12 mouse cellular contexts compared by ENCODE assay signal in genomic region chr3:85465283-85466025, GRCm38 (mm10).
A peak's percentile ranks its signal among the peaks of the same experiment; 100 is the strongest.
DNase-seq lines count a peak whose midpoint lies in the region; ATAC-seq lines count a peak whose summit lies in the region.
"Had no signal": no experiment of that assay in that cellular context is flagged by ENCODE, and none has a peak within 500 bp of the region (broad histone marks: within the 10 kb centered on the region; RNA-seq: fewer than 3 reads in every experiment).

No protein-coding gene starts in this region.

- H3K27ac ChIP-seq in heart, embryonic 11.5 days (ENCODE audit: low read depth, low read length): no peak overlapping the region
- H3K27ac ChIP-seq: gastrocnemius, adult 2 months; stomach, embryonic 15.5 days had no signal

- no peak overlapping the region for H3K4me2 ChIP-seq in heart, embryonic 11.5 days
- H3K4me2 ChIP-seq: stomach, embryonic 15.5 days had no signal

- intact Hi-C loops in gastrocnemius, postnatal 14 days (cut with DNase I; ENCODE audit: low total_unique reads): no loop called here

- no peaks in the 10 kb centered on the region for H3K9me3 ChIP-seq in heart, embryonic 11.5 days (replicated peaks; ENCODE audit: control insufficient read depth, low read length)
- H3K9me3 ChIP-seq: stomach, embryonic 15.5 days had no signal

- peak; percentile 49 for DNase-seq in cerebellum, adult 11-12 months
- no peak for DNase-seq in cerebellum, adult 8-10 months
- peak; percentile 81 for DNase-seq in layer of hippocampus, adult 11-12 months (ENCODE audit: low spot score)
- peak; percentile 81 to 91 for DNase-seq in left cerebral cortex, adult 9 months (ENCODE audit: low spot score in 2 of 2)
- peak; percentile 88 to 92 for DNase-seq in right cerebral cortex, postnatal 36 days (ENCODE audit: low spot score in 2 of 2)
- no peak for DNase-seq in gastrocnemius, postnatal 14 days
- no peak for DNase-seq in adrenal gland, postnatal 36 days
- DNase-seq: gastrocnemius, adult 2 months; lung, adult 18-20 months had no signal

- no peak overlapping the region for H3K9ac ChIP-seq in heart, embryonic 11.5 days (ENCODE audit: low read depth, low read length)
- H3K9ac ChIP-seq: stomach, embryonic 15.5 days had no signal

- 72% methylated on average over 10 of the region's 10 CpGs for WGBS in heart, embryonic 11.5 days (ENCODE audit: insufficient replicate concordance)

- no peak for ATAC-seq in heart, embryonic 11.5 days (replicated peaks; ENCODE audit: insufficient number of reproducible peaks, low FRiP score, low TSS enrichment)

- no peak overlapping the region for H3K4me3 ChIP-seq in heart, embryonic 11.5 days (ENCODE audit: low read depth, low read length)
- H3K4me3 ChIP-seq: gastrocnemius, adult 2 months; myocyte; stomach, embryonic 15.5 days had no signal

- no peaks in the 10 kb centered on the region for H3K36me3 ChIP-seq in heart, embryonic 11.5 days (ENCODE audit: control insufficient read depth, insufficient read depth, low read length)
- H3K36me3 ChIP-seq: stomach, embryonic 15.5 days had no signal

- peaks cover 4% of the 10 kb centered on the region; the same call in 1 of the 2 replicates for H3K4me1 ChIP-seq in heart, embryonic 11.5 days (ENCODE audit: control insufficient read depth, insufficient read depth, low read length)
- H3K4me1 ChIP-seq: stomach, embryonic 15.5 days had no signal

- no peaks in the 10 kb centered on the region for H3K27me3 ChIP-seq in heart, embryonic 11.5 days (ENCODE audit: control insufficient read depth, insufficient read depth, low read length)
- H3K27me3 ChIP-seq: stomach, embryonic 15.5 days had no signal

Comparison
In these comparisons a context has a peak if more than half of its experiments do, and no peak if none do; other contexts are left out.
1. DNase-seq: peak in cerebellum, adult 11-12 months (single experiment), layer of hippocampus, adult 11-12 months (single experiment), left cerebral cortex, adult 9 months (2 of 2) and right cerebral cortex, postnatal 36 days (2 of 2); none in cerebellum, adult 8-10 months (single experiment), gastrocnemius, postnatal 14 days (single experiment) and adrenal gland, postnatal 36 days (0 of 2).